Mouse (Mus musculus) gonadal fat pad, adult 2 months (tissue): Measurements from ENCODE around the gene Gm3194. TPM values are rescaled to one million over a fixed set of nuclear protein-coding genes. Genes with fewer than 3 reads are reported as not detected.
"Not testable (repeated sequence)": the region's sequence is repeated elsewhere in the genome, so short reads cannot be mapped to it uniquely, and the experiment has no call there.

Experiments
- DNase-seq: peaks from one replicate; pipeline ENCODE4 v3.0.0-alpha.2; 2012; ENCODE audit warnings: low read depth
- polyA plus RNA-seq: library from polyadenylated mRNA; depleted of rRNA; stranded (reverse); fragments of >200 nt; gene quantifications from 2 replicates; pipeline ENCODE4 v1.2.3, GENCODE M21; 2012; rRNA removed

The Gm3194 gene
- 0.81 TPM in 1 of 2 replicates, not detected in the other for polyA plus RNA-seq

DNA sequence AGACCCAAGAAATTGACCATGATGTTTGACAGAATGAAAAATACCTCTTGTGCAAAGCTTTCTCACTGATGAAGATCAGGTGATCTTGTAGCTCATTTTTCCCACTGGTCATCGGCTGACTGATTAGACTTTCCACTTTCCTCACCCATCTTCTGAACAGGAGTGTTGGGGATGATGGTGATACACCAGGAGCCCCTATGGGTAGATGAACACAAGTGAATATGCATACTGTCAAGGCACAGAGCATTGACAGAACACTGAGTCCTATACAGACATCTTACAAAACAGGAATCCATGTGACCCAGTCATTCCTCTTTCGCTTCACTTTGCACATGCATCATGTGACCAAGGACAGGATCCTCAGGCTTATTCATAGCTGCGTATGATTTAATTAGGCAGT, at the start of gene Gm3194:
Gene Gm3194, minus strand, starts transcription at position 101 of the 400 bp plus-strand sequence.
- DNase-seq, result not testable (repeated sequence)

DNA sequence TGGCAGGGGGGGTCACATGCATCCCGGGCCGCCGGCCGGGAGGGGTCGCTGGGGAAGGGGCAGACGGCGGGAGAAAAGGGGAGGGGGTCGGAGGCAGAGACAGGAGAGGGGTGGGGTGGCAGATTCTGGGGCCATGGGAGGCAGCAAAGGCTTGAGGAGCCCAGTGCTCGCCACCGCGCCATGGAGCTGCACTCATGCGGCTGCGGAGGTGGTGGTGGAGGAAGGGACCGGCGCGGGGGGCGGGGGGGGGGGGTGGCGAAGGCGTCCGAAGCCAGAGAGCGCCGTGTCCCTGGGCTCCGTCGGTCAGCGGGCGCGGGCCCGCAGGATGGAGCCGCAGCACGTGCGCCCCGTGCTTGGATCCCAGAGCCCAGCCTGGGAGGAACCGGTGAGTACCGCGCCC, 46.1 kb upstream of the Gm3194 start, which contains the start of gene Gm3488:
Gene Gm3488, plus strand, starts transcription at position 301 of the 400 bp plus-strand sequence.
- not testable (repeated sequence) for DNase-seq

DNA sequence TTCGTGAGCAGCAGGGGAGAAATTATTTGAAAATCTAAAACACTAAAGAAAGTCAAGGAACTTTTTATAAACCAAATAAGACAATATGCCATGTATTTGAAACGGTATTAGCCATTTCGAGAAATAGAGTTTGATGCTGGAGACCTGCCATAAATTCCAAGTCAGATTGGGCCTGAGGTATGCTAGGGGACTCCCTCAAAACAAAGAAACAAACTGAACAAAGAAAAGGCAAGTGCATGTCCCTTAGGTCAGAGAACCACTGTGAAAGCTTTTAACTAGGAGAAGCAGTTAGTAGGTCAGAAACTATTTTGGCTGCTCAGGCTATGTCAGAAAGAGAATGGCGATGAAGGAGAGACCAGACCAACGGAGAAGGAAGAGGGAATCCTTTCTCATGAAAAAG, 28.6 kb upstream of the Gm3194 start, which contains the start of gene Gm3187:
Gene Gm3187, plus strand, starts transcription at position 301 of the 400 bp plus-strand sequence.
- not testable (repeated sequence) for DNase-seq

DNA sequence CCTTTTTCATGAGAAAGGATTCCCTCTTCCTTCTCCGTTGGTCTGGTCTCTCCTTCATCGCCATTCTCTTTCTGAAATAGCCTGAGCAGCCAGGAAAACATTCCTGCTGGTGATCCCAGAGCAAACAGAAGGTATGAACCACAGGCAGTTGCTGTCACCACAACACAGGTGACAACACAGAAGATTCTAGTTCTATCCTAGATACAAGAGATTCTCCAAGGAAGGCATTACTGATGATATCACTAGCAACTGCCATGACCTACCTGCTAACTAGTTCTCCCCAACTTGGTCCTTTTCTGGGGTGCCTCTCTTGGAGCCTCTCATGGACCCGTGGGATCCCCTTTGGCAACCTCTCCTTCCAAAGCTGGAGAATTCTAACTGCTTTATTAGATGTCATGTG, 22.5 kb upstream of the Gm3194 start, which contains the start of gene Gm8246:
Gene Gm8246, minus strand, starts transcription at position 101 of the 400 bp plus-strand sequence.
- DNase-seq, result not testable (repeated sequence)

DNA sequence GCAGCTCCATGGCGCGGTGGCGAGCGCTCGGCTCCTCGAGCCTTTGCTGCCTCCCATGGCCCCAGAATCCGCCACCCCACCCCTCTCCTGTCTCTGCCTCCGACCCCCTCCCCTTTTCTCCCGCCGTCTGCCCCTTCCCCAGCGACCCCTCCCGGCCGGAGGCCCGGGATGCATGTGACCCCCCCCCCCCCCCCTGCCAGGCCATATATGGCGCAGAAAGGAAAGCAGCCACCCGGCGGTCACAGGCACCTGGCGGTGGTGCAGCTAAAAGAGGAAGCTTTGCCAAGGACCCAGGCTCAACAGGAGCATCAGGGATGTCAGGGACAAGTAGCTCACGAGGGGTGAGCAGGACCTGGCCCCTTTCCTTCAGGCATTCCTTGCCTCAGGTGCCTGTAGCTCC, 5.2 kb upstream of the Gm3194 start:
- DNase-seq, result not testable (repeated sequence)

DNA sequence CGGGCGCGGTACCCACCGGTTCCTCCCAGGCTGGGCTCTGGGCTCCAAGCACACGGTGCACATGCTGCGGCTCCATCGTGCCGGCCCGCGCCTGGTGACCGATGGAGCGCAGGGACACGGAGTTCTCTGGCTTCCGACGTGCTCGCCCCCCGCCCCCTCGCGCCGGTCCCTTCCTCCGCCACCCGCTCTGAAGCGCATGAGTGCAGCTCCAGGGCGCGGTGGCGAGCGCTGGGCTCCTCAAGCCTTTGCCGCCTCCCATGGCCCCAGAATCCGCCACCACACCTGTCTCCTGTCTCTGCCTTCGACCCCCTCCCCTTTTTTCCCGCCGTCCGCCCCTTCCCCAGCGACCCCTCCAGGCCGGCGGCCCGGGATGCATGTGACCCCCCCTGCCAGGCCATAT, 66.3 kb downstream of the Gm3194 start, which contains the start of gene Gm3500:
Gene Gm3500, minus strand, starts transcription at position 101 of the 400 bp plus-strand sequence.
- DNase-seq, result not testable (repeated sequence)

Other genes with a start within 250 kb of the Gm3194 start
- 0.11 TPM in 1 of 2 replicates, not detected in the other for gene Gm3526, start 194.9 kb downstream of the Gm3194 start, polyA plus RNA-seq
- gene Gm3542, start 120.5 kb downstream of the Gm3194 start, polyA plus RNA-seq, result not detected in 2 replicates
- 0.23 TPM in 1 of 2 replicates, not detected in the other for gene Gm3500, start 66.4 kb downstream of the Gm3194 start, polyA plus RNA-seq
- not detected in 2 replicates for gene Gm8246, start 22.4 kb upstream of the Gm3194 start, polyA plus RNA-seq
- gene Gm3187, start 28.7 kb upstream of the Gm3194 start, polyA plus RNA-seq, result not detected in 2 replicates
- 0.15 and 0.51 TPM in 2 replicates for gene Gm3488, start 46.2 kb upstream of the Gm3194 start, polyA plus RNA-seq
- not detected in 2 replicates for gene Gm3532, start 83.0 kb upstream of the Gm3194 start, polyA plus RNA-seq
- gene Gm8265, start 177.6 kb upstream of the Gm3194 start, polyA plus RNA-seq, result not detected in 2 replicates
- gene Gm9603, start 232.0 kb upstream of the Gm3194 start, polyA plus RNA-seq, result not detected in 2 replicates